Mouse (Mus musculus) urinary bladder, adult 2 months (tissue): ENCODE results near the gene Nin. TPM values are rescaled to one million over a fixed set of nuclear protein-coding genes. Genes with fewer than 3 reads are reported as not detected.

Source experiments
- DNase-seq: peaks from one replicate; pipeline ENCODE4 v3.0.0; 2022; ENCODE audit warnings: low spot score
- polyA plus RNA-seq: library from polyadenylated mRNA; depleted of rRNA; stranded (reverse); fragments of >200 nt; gene quantifications from 2 replicates; pipeline ENCODE4 v1.2.3, GENCODE M21; 2012

Gene Nin
- polyA plus RNA-seq, 1 experiment = 9.5 TPM

DNA sequence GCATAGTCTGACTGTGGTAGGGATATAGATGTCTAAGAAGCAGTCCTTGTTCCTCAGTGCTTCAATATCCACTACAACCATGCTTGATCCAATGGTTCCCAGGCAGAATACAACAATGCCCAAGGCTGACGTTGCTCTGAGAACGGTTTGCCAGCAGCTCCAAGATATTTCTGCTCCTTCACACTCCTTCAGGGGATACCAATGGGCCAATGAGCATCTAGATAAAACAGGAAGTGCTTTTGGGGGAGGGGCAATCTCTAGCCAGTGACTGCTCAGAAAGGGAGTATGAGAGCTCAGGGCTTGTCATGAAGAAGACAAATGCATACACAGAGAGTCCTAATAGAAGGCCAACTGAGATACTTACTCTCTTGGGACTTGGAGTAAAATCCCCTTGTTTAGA lies 6.0 kb upstream of the Nin start:
- no peak for DNase-seq

GRCm38 (mm10) chr12:70118721-70119345 lies 5.3 kb upstream of the Nin start:
- no peak for DNase-seq

DNA sequence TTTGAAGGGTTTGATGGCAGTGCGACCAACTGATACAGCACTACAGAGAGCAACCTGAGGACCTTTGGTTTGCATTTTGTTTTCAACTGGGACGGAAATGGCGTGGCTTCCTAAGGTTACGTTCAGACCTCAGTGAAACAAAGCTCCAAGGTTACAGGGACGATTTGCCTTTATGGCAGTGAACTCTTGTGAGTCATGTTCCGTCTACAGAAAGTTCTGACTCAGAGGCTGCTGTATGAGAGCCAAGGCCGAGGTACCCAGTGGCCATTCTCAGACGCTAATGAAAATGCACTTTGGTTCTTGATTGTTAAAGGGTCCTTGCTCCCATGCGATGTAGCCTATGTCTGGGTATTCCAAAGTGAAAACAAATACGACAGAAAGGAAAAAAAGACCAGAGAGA lies 3.6 kb upstream of the Nin start:
- no peak for DNase-seq

GRCm38 (mm10) chr12:70112090-70112383 lies 1.5 kb downstream of the Nin start:
- no peak for DNase-seq

DNA sequence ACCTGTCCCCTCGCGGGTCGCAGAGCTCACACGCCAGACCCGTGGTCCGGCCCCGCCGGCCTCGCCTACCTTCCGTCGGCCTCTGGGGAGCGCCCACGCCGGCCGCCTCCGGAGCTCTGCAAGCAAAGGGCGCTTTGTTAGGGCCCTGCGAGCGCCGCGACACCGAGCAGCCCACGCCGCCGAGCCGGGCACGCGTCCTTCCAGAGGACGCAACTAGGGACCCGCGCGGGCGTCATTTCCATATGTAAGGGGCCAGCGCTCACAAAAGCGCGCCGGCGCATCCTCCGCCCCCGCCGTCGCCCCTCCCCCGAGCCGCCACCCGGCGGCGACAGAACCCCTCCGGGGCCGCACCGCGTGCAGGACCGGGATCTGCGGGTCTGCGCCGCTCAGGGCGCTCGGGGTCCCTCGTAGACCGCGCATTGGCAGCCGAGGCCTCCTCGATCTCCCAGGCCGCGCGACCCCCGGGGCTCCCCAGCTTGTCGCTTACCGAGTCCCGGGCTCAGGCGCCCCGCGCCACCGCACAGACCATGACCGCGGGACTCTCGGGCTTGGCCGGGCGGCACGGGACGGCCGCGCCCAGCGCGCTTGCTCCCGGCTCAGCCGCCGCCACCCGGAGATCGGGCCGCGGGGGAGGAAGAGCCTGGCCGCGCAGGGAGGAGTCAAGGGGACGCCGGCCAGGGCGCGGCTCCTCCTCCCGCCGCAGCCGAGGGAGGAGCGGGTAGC lies 2.0 kb downstream of the Nin start:
- DNase-seq = peak; percentile 81

DNA sequence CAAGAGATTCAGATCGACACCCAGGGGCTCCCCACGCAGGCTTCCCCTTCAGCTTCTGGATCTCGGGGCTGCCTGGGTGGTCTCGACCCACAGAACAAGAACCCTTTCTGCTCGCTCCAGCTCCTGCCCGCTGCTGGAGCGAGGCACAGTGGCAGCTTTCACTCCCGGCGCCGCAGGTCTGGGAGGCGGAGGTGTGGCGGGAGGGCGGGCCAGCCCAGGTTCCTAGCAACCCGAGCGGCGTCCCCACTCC lies 2.5 kb downstream of the Nin start:
- DNase-seq = peak; percentile 56

- no peak for DNase-seq
Observed at GRCm38 (mm10) chr12:70110375-70111116, 3.0 kb downstream of the Nin start.

DNA sequence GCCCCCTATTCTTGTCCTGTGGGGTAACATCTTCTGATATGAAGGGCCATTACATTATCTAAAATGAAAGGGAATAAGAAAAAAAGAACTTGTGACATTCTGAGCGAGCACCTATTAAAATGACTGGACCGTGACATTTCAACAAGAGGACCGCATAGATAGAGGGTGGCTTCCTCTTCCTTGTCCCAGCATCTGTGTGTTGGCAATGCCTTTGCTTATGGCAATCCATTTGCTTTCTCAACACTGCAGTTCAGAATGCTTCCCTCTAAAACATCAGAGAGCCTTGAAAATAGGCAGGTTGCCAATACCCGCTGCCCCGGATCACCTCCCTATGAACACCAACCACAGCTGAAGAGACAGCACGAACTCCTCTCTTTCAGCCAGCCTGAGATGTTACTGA lies 3.6 kb downstream of the Nin start:
- no peak for DNase-seq

DNA sequence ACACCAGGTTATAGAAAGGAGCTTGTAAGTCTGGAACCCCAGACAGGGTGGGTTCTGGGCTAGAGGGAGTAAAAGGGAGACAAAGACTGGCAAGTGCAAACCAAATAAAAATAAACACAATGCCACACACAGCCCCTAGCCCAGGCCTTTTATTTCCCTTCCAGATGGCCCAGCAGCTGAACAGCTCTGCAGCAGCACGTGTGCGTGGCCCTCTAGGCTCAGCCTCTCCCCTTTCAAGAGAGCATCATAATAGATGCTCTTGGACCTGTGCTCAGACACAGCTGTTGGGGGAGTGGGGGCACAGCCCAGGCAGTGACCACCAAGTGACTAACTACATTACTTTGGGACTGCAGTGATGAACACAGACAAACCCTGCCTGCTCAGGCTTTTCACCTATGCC lies 5.4 kb downstream of the Nin start:
- no peak for DNase-seq

- no peak for DNase-seq
Observed at GRCm38 (mm10) chr12:70106508-70106907, 7.0 kb downstream of the Nin start.

DNA sequence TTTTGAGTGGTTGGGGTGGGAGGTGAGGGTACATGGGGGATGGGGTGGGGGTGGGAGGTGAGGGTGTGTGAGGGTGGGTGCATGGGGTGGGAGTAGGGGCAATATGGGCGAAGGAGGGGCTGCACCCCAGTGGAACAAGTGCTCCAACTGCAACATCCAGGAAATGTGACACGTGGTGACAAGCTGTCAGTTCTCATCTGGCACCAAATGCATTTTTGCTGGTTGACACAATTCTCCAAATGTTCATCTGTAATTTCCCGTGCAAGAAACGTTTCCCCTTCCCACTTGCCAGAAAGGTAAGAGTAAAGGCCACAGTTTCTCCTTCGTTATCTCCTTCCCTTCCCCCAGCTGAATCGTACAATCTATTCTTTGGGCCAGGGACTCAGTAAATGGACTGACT lies 7.6 kb downstream of the Nin start:
- DNase-seq = no peak

- DNase-seq = no peak
Observed at GRCm38 (mm10) chr12:70104776-70105420, 8.6 kb downstream of the Nin start.

- no peak for DNase-seq
Observed at GRCm38 (mm10) chr12:70104199-70104598, 9.3 kb downstream of the Nin start.

GRCm38 (mm10) chr12:70103257-70103656 lies 10.3 kb downstream of the Nin start:
- DNase-seq = no peak

DNA sequence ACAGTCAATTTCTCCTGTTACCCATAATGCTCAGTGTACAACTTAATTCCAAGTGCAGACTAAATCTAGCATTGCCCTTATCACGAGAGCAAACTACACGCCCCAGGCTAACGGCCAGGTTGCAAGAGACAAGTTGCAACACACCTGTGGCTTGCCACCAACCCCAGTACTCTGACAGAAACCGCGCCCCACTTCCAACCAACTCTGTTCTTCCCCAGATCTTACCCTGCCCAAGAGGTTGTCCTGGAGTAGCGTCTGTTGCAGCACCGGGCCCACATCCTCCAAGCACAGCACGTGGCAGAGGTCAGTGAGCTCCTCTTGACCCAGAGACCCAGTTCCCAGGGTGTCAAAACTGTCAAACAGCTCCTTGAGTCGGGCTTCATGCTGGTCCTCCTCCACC lies 11.1 kb downstream of the Nin start:
- DNase-seq = no peak

GRCm38 (mm10) chr12:70101823-70102222 lies 11.7 kb downstream of the Nin start:
- DNase-seq = no peak

- no peak for DNase-seq
Observed at GRCm38 (mm10) chr12:70097901-70098300, 15.6 kb downstream of the Nin start.

GRCm38 (mm10) chr12:70097316-70097715 lies 16.2 kb downstream of the Nin start:
- DNase-seq = no peak

- no peak for DNase-seq
Observed at GRCm38 (mm10) chr12:70093266-70093893, 20.1 kb downstream of the Nin start.

- DNase-seq = no peak
Observed at GRCm38 (mm10) chr12:70088297-70088696, 25.2 kb downstream of the Nin start.

DNA sequence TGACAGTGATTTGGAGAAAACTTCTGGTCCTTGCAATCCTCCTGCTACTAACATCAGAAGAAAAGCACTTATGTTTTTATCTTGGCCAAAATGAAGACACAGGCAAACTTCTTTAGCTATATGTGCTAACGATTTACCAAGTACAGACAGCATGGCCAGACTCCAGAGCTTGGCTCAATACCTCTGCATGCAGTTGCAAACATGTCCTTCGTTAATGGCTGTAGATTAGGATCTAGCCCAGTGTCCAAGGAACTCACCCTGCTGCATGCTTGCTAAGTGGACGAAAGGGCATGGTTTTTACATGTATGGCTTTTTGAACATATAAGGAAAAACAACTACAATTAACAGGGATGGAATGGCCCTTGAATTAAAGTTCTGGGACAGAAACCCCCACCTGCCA lies 28.2 kb downstream of the Nin start:
- no peak for DNase-seq

GRCm38 (mm10) chr12:70084198-70084597 lies 29.3 kb downstream of the Nin start:
- no peak for DNase-seq

DNA sequence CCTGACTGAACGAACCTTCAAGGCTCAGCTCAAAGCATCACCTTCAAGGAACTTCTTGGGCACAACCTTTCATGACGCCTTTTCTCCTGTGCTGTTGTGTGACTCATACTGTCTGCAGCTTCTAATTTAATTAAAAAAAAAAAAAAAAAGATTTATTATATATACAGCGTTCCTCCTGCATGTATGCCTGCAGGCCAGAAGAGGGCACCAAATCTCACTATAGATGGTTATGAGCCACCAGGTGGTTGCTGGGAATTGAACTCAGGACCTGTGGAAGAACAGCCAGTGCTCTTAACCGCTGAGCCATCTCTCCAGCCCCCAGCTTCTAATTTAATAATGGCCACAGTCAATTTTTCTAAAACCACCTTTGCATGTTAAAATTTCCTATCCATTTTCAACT lies 29.8 kb downstream of the Nin start:
- no peak for DNase-seq
